Mouse (Mus musculus) common myeloid progenitor, adult 5-6 weeks (primary cell): ENCODE measurements around the gene Zfy2. TPM values are rescaled to one million over a fixed set of nuclear protein-coding genes. Genes with fewer than 3 reads are reported as not detected.

Experiments used
- ATAC-seq: replicated peaks from 2 replicates; pipeline ENCODE4 v1.8.0; 2016; ENCODE audit warnings: low read depth, mild to moderate bottlenecking, moderate TSS enrichment, inconsistent platforms; ENCODE audit not compliant: poor library complexity, severe bottlenecking
- total RNA-seq: library from RNA; stranded (forward); fragments of 200-1000, 187-1606 nt; gene quantifications from 2 replicates; pipeline ENCODE4 v1.2.3, GENCODE M21; 2017

The Zfy2 gene
- total RNA-seq = not detected in 2 replicates

- ATAC-seq = no peak
Measured at GRCm38 (mm10) chrY:2170309-2170708, at the start of gene Zfy2. Zfy2 (minus strand) TSS chrY:2170409.
